Mouse (Mus musculus) E14TG2a.4 (cell line): ENCODE results near the gene Myo3a.

ENCODE experiments used
- CTCF ChIP-seq: conservative IDR thresholded peaks from 2 replicates; pipeline ENCODE4 v1.5.1; 2014; ENCODE audit warnings: low read length
- NANOG ChIP-seq: IDR thresholded peaks from 2 replicates; pipeline ENCODE4 v1.6.1; 2014; ENCODE audit warnings: borderline replicate concordance, low read length, mixed read lengths
- POU5F1 ChIP-seq: IDR thresholded peaks from 2 replicates; pipeline ENCODE4 v1.6.1; 2014; ENCODE audit warnings: low read length, borderline replicate concordance

DNA sequence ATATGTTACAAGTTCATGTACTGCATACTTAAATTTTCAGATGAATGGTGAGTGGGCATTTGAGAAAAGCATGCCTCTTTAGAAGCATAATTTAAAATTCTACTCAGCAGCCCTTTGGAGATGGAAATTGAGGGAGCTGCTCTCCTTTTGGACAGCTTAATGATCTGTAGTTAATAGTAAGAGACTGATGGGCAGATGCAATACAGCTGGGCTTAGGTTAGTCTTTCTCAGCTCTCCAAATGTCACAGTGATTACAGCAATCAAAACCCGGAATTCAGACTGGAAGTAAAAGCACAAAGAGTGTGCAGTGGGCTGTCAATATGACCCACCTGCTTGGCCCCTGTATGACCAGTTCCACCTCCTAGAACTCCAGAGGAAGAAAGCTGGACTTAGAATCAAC, 418.8 kb downstream of the Myo3a start:
- TF ChIP-seq CTCF: no peak
- TF ChIP-seq NANOG: no peak
- TF ChIP-seq POU5F1: no peak
